Mouse (Mus musculus): ENCODE measurements around the gene Pi4ka. TPM values are rescaled to one million over a fixed set of nuclear protein-coding genes. Genes with fewer than 3 reads are reported as not detected.
A peak's percentile ranks its signal among the peaks of the same experiment; 100 is the strongest.
"Not testable (repeated sequence)": the region's sequence is repeated elsewhere in the genome, so short reads cannot be mapped to it uniquely, and the experiment has no call there.

The Pi4ka gene
- polyA plus RNA-seq, 1 experiment from 2014 or later = 59.7 TPM

- Histone ChIP-seq H3K36me3 (replicated peaks) (no peaks in the 10 kb centered on the region), H3K9ac (peak overlapping the region; percentile 91), H3K4me2 (peak overlapping the region; percentile 89), H3K4me3 (replicated peaks) (peak overlapping the region; percentile 94), H3K27ac (peak overlapping the region; percentile 95), H3K9me3 (no peaks in the 10 kb centered on the region), H3K27me3 (no peaks in the 10 kb centered on the region), H3K4me1 (peaks cover 49% of the 10 kb centered on the region)
- no peak for ATAC-seq (ENCODE audit: low FRiP score)
- 65% methylated on average over 9 of the region's 9 CpGs for WGBS
These were observed 171.0 kb downstream of the Pi4ka start for GRCm38 (mm10) chr16:17234916-17235665.

GRCm38 (mm10) chr16:17234499-17234895 lies 171.6 kb downstream of the Pi4ka start:
- H3K9ac ChIP-seq = peak overlapping the region; percentile 91
- H3K4me2 ChIP-seq = peak overlapping the region; percentile 89
- H3K4me1 ChIP-seq = peaks cover 44% of the 10 kb centered on the region
- WGBS = 3% methylated on average over 12 of the region's 12 CpGs
- ATAC-seq (ENCODE audit: low FRiP score) = no peak
- no peaks in the 10 kb centered on the region for H3K9me3 ChIP-seq
- H3K27me3 ChIP-seq = no peaks in the 10 kb centered on the region
- H3K36me3 ChIP-seq (replicated peaks) = no peaks in the 10 kb centered on the region
- H3K27ac ChIP-seq = peak overlapping the region; percentile 95
- H3K4me3 ChIP-seq (replicated peaks) = peak overlapping the region; percentile 94

GRCm38 (mm10) chr16:17233702-17234498 lies 172.2 kb downstream of the Pi4ka start:
- Histone ChIP-seq H3K27ac (peak overlapping the region; percentile 95), H3K4me2 (peak overlapping the region; percentile 89), H3K9ac (peak overlapping the region; percentile 91), H3K36me3 (replicated peaks) (no peaks in the 10 kb centered on the region), H3K4me1 (peaks cover 38% of the 10 kb centered on the region), H3K27me3 (no peaks in the 10 kb centered on the region), H3K4me3 (replicated peaks) (peak overlapping the region; percentile 94), H3K9me3 (no peaks in the 10 kb centered on the region)
- under 1% methylated on average over 56 of the region's 62 CpGs for whole genome bisulfite sequencing
- ATAC-seq (ENCODE audit: low FRiP score) = peak; percentile 73

GRCm38 (mm10) chr16:17232794-17233701 lies 173.1 kb downstream of the Pi4ka start, which contains the start of gene Hic2:
TSS of gene Hic2 (plus strand) at chr16:17233572.
- peak within 1 kb of the TSS; percentile 94 for H3K4me3 ChIP-seq (replicated peaks)
- WGBS = under 1% methylated on average over 58 of the region's 59 CpGs
- peaks cover 32% of the 10 kb centered on the region for H3K4me1 ChIP-seq
- H3K4me2 ChIP-seq = peak within 1 kb of the TSS; percentile 89
- H3K36me3 ChIP-seq (replicated peaks) = no peaks in the 10 kb centered on the region
- no peaks in the 10 kb centered on the region for H3K27me3 ChIP-seq
- peak; percentile 97 for ATAC-seq (ENCODE audit: low FRiP score)
- no peaks in the 10 kb centered on the region for H3K9me3 ChIP-seq
- H3K27ac ChIP-seq = peak within 1 kb of the TSS; percentile 95
- H3K9ac ChIP-seq = peak within 1 kb of the TSS; percentile 91

- H3K27me3 ChIP-seq; H3K4me2 ChIP-seq; H3K36me3 ChIP-seq (replicated peaks); H3K9ac ChIP-seq; ATAC-seq (ENCODE audit: low FRiP score); H3K27ac ChIP-seq; H3K9me3 ChIP-seq; H3K4me3 ChIP-seq (replicated peaks): not testable (repeated sequence)
- WGBS = 98% methylated on average over 2 of the region's 2 CpGs
- H3K4me1 ChIP-seq = peaks cover 26% of the 10 kb centered on the region
These were observed 174.6 kb downstream of the Pi4ka start for GRCm38 (mm10) chr16:17231523-17231922.

Other genes starting within 250 kb of the Pi4ka start
- gene Ube2l3, start 203.7 kb downstream of the Pi4ka start, polyA plus RNA-seq (2016; fragmentation: Nextera tagmentation; extraction: Ambion mirVana) = 388 and 407 TPM in 2 replicates
- 1.9 and 2.1 TPM in 2 replicates for gene Rimbp3, start 197.7 kb downstream of the Pi4ka start, polyA plus RNA-seq (2016; fragmentation: Nextera tagmentation; extraction: Ambion mirVana)
- gene Hic2, start 172.7 kb downstream of the Pi4ka start, polyA plus RNA-seq (2016; fragmentation: Nextera tagmentation; extraction: Ambion mirVana) = 12.7 and 13.4 TPM in 2 replicates
- 13.9 and 14.3 TPM in 2 replicates for gene Tmem191c, start 130.2 kb downstream of the Pi4ka start, polyA plus RNA-seq (2016; fragmentation: Nextera tagmentation; extraction: Ambion mirVana)
- gene Serpind1, start 74.9 kb downstream of the Pi4ka start, polyA plus RNA-seq (2016; fragmentation: Nextera tagmentation; extraction: Ambion mirVana) = 0.28 and 0.33 TPM in 2 replicates
- 15.5 and 16.9 TPM in 2 replicates for gene Snap29, start 328 bp downstream of the Pi4ka start, polyA plus RNA-seq (2016; fragmentation: Nextera tagmentation; extraction: Ambion mirVana)
- gene Crkl, start 45.7 kb upstream of the Pi4ka start, polyA plus RNA-seq (2016; fragmentation: Nextera tagmentation; extraction: Ambion mirVana) = 101 and 117 TPM in 2 replicates
- gene Aifm3, start 83.3 kb upstream of the Pi4ka start, polyA plus RNA-seq (2016; fragmentation: Nextera tagmentation; extraction: Ambion mirVana) = 6.8 and 8.3 TPM in 2 replicates
- 101 TPM in 2 replicates for gene Lztr1, start 102.4 kb upstream of the Pi4ka start, polyA plus RNA-seq (2016; fragmentation: Nextera tagmentation; extraction: Ambion mirVana)
- gene Thap7, start 124.8 kb upstream of the Pi4ka start, polyA plus RNA-seq (2016; fragmentation: Nextera tagmentation; extraction: Ambion mirVana) = 57.5 and 57.6 TPM in 2 replicates
- 0.17 and 0.31 TPM in 2 replicates for gene Lrrc74b, start 154.9 kb upstream of the Pi4ka start, polyA plus RNA-seq (2016; fragmentation: Nextera tagmentation; extraction: Ambion mirVana)
- gene P2rx6, start 155.6 kb upstream of the Pi4ka start, polyA plus RNA-seq (2016; fragmentation: Nextera tagmentation; extraction: Ambion mirVana) = 0.42 and 0.59 TPM in 2 replicates
- gene Slc7a4, start 176.9 kb upstream of the Pi4ka start, polyA plus RNA-seq (2016; fragmentation: Nextera tagmentation; extraction: Ambion mirVana) = 5.5 and 6.6 TPM in 2 replicates
- gene Smpd4, start 213.0 kb upstream of the Pi4ka start, polyA plus RNA-seq (2016; fragmentation: Nextera tagmentation; extraction: Ambion mirVana) = 43.6 and 52.8 TPM in 2 replicates
- gene Ccdc74a, start 240.2 kb upstream of the Pi4ka start, polyA plus RNA-seq (2016; fragmentation: Nextera tagmentation; extraction: Ambion mirVana) = 5.8 and 6.3 TPM in 2 replicates